Mouse (Mus musculus) forebrain, embryonic 12.5 days (tissue): ENCODE data around the gene Ptpre. TPM values are rescaled to one million over a fixed set of nuclear protein-coding genes. Genes with fewer than 3 reads are reported as not detected.
"Not testable (repeated sequence)": the region's sequence is repeated elsewhere in the genome, so short reads cannot be mapped to it uniquely, and the experiment has no call there.

Experiments used
- ATAC-seq: fragments of 200-750 bp; cut with Nextera tagmentation; 2 replicates; pipeline ENCODE4 v1.8.0; 2017; ENCODE audit warnings: moderate TSS enrichment; ENCODE audit not compliant: low FRiP score
- H3K27ac ChIP-seq: fragments of 300-500 bp; sonication (generic); 2 replicates; pipeline ENCODE4 v1.5.1; 2016; ENCODE audit warnings: mild to moderate bottlenecking
- H3K27me3 ChIP-seq: fragments of 300-500 bp; sonication (generic); 2 replicates; pipeline ENCODE4 v1.6.1; 2016; ENCODE audit warnings: mild to moderate bottlenecking
- H3K36me3 ChIP-seq: fragments of 300-500 bp; sonication (generic); replicated peaks from 2 replicates; pipeline ENCODE4 v1.6.1; 2016; ENCODE audit warnings: mild to moderate bottlenecking
- H3K4me1 ChIP-seq: fragments of 300-500 bp; sonication (generic); 2 replicates; pipeline ENCODE4 v1.6.1; 2016
- H3K4me2 ChIP-seq: fragments of 300-500 bp; sonication (generic); 2 replicates; pipeline ENCODE4 v1.6.1; 2016; ENCODE audit warnings: mild to moderate bottlenecking, moderate library complexity
- H3K4me3 ChIP-seq: fragments of 300-500 bp; sonication (generic); replicated peaks from 2 replicates; pipeline ENCODE4 v1.5.1; 2016; ENCODE audit warnings: mild to moderate bottlenecking
- H3K9ac ChIP-seq: fragments of 300-500 bp; sonication (generic); 2 replicates; pipeline ENCODE4 v1.6.1; 2016; ENCODE audit warnings: mild to moderate bottlenecking
- H3K9me3 ChIP-seq: fragments of 300-500 bp; sonication (generic); 2 replicates; pipeline ENCODE4 v1.6.1; 2016
- WGBS: fragments of 180-500 bp; shearing (Covaris S2); methylation state at CpG from one replicate; pipeline ENCODE4 v1.1.7; 2016; 5-methylcytosine and 5-hydroxymethylcytosine counted together
- polyA plus RNA-seq: library from polyadenylated mRNA; unstranded; fragments of >200 nt; fragmentation: Nextera tagmentation; extraction: Ambion mirVana; gene quantifications from 2 replicates; pipeline ENCODE4 v1.2.1, GENCODE M21; 2016

The Ptpre gene
- polyA plus RNA-seq, 1 experiment from 2014 or later = 1.3 TPM

GRCm38 (mm10) chr7:135601607-135602006, 64.3 kb downstream of the Ptpre start:
- no peak for ATAC-seq
- H3K4me3 ChIP-seq = no peak overlapping the region
- no peak overlapping the region for H3K9ac ChIP-seq
- H3K27ac ChIP-seq = no peak overlapping the region
- peaks cover 14% of the 10 kb centered on the region; the same call in 1 of the 2 replicates for H3K4me1 ChIP-seq
- no peaks in the 10 kb centered on the region for H3K27me3 ChIP-seq
- no peak overlapping the region for H3K4me2 ChIP-seq
- 78% methylated on average over 8 of the region's 8 CpGs for WGBS
- no peaks in the 10 kb centered on the region for H3K36me3 ChIP-seq
- no peaks in the 10 kb centered on the region for H3K9me3 ChIP-seq

GRCm38 (mm10) chr7:135602265-135602664, 65.0 kb downstream of the Ptpre start:
- no peaks in the 10 kb centered on the region for H3K27me3 ChIP-seq
- H3K4me1 ChIP-seq = peaks cover 9% of the 10 kb centered on the region; the same call in 1 of the 2 replicates
- H3K27ac ChIP-seq = no peak overlapping the region
- no peak overlapping the region for H3K4me2 ChIP-seq
- H3K9ac ChIP-seq = no peak overlapping the region
- no peak for ATAC-seq
- H3K9me3 ChIP-seq = no peaks in the 10 kb centered on the region
- no peaks in the 10 kb centered on the region for H3K36me3 ChIP-seq
- H3K4me3 ChIP-seq = no peak overlapping the region
- 91% methylated on average over 6 of the region's 6 CpGs for WGBS

GRCm38 (mm10) chr7:135602881-135603523, 65.7 kb downstream of the Ptpre start:
- Histone ChIP-seq H3K9ac (no peak overlapping the region), H3K27ac (no peak overlapping the region), H3K27me3 (no peaks in the 10 kb centered on the region), H3K36me3 (no peaks in the 10 kb centered on the region), H3K4me1 (peaks cover 5% of the 10 kb centered on the region; the same call in 1 of the 2 replicates), H3K4me3 (no peak overlapping the region), H3K4me2 (no peak overlapping the region), H3K9me3 (no peaks in the 10 kb centered on the region)
- no peak for ATAC-seq
- 40% methylated on average over 5 of the region's 5 CpGs for WGBS

DNA sequence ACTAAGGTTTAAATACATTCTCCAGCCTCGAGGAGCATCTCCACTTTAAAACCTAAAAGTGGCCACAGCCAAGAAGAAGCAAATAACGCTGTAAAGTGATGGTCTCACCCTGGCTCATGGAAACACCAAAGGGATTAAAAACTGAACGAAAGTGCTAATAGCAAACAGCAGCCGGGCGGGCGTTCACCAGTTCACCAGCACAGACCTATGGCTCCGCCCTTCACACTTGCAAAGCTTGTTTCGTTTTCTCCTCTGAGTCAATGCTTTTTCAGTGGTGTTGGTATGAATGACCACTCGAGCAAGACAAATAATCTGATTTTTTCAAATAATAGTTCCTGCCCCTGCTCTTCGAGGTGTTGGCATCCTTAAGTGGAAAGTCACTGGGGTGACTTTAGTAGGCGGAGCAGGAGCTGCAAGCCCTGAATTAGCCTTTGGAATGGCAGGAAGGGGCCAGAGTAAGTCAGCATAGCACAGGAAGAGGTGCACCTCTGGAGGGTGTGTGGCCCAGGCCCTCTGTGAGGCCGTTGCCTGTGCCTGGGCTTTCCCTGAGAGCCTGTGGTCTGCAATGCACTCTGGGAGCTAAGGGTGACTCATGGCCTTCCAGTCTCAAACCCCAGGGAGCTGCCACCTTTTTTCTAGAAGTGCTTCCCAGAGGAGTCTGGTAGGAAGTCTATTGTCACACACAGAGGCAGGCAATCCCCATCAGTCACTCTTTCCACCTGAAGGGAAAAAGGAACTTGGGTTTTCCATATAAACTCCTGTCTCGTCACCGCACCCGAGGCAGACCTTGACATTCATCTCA, 67.9 kb downstream of the Ptpre start:
- no peak overlapping the region for H3K27ac ChIP-seq
- WGBS = 70% methylated on average over 15 of the region's 15 CpGs
- no peak for ATAC-seq

DNA sequence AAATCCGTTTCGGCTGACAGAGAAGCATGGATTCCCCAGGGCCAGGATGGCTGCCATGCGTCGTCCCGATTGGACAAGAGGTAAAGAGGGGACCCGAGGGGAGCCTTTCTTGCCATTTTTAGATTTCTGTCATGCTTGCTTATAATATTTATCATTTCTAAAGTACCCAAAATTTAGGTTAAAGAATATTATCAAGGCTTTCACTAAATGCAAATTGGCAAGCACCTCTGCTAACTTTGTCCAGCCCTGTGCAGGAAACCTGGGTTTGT, 68.5 kb downstream of the Ptpre start:
- no peak overlapping the region for H3K4me2 ChIP-seq
- H3K27me3 ChIP-seq = no peaks in the 10 kb centered on the region
- H3K36me3 ChIP-seq = no peaks in the 10 kb centered on the region
- no peak overlapping the region for H3K4me3 ChIP-seq
- H3K27ac ChIP-seq = no peak overlapping the region
- 87% methylated on average over 6 of the region's 6 CpGs for WGBS
- H3K9me3 ChIP-seq = no peaks in the 10 kb centered on the region
- no peak for ATAC-seq
- peaks cover 11% of the 10 kb centered on the region for H3K4me1 ChIP-seq
- no peak overlapping the region for H3K9ac ChIP-seq

More for the DNA sequence above, 67.9 kb downstream of the Ptpre start:
- Histone ChIP-seq H3K27me3 (no peaks in the 10 kb centered on the region), H3K36me3 (no peaks in the 10 kb centered on the region), H3K4me3 (no peak overlapping the region), H3K9ac (no peak overlapping the region), H3K9me3 (no peaks in the 10 kb centered on the region), H3K4me2 (no peak overlapping the region), H3K4me1 (peaks cover 11% of the 10 kb centered on the region)

- 88% methylated on average over 4 of the region's 4 CpGs for WGBS
- no peaks in the 10 kb centered on the region; the same call in 1 of the 2 replicates for H3K27me3 ChIP-seq
- H3K9me3 ChIP-seq = no peaks in the 10 kb centered on the region
- H3K4me3 ChIP-seq = no peak overlapping the region
- peaks cover 17% of the 10 kb centered on the region for H3K4me1 ChIP-seq
- ATAC-seq = no peak
- H3K9ac ChIP-seq = no peak overlapping the region
- H3K36me3 ChIP-seq = no peaks in the 10 kb centered on the region
- H3K27ac ChIP-seq = no peak overlapping the region
- no peak overlapping the region for H3K4me2 ChIP-seq
These were observed 70.9 kb downstream of the Ptpre start for GRCm38 (mm10) chr7:135608208-135608607.

GRCm38 (mm10) chr7:135609028-135609427, 71.7 kb downstream of the Ptpre start:
- H3K27me3 ChIP-seq = no peaks in the 10 kb centered on the region; the same call in 1 of the 2 replicates
- H3K4me3 ChIP-seq = no peak overlapping the region
- H3K27ac ChIP-seq = no peak overlapping the region
- no peak for ATAC-seq
- H3K9ac ChIP-seq = no peak overlapping the region
- no peaks in the 10 kb centered on the region for H3K9me3 ChIP-seq
- 60% methylated on average over 3 of the region's 3 CpGs for WGBS
- H3K4me1 ChIP-seq = peaks cover 17% of the 10 kb centered on the region
- H3K36me3 ChIP-seq = no peaks in the 10 kb centered on the region
- H3K4me2 ChIP-seq = no peak overlapping the region

GRCm38 (mm10) chr7:135609655-135610054, 72.4 kb downstream of the Ptpre start:
- no peaks in the 10 kb centered on the region; the same call in 1 of the 2 replicates for H3K27me3 ChIP-seq
- no peak overlapping the region for H3K4me2 ChIP-seq
- no peaks in the 10 kb centered on the region for H3K36me3 ChIP-seq
- H3K4me1 ChIP-seq = peaks cover 17% of the 10 kb centered on the region
- no peak overlapping the region for H3K27ac ChIP-seq
- whole genome bisulfite sequencing = 73% methylated on average over 7 of the region's 7 CpGs
- no peak for ATAC-seq
- no peak overlapping the region for H3K9ac ChIP-seq
- H3K9me3 ChIP-seq = no peaks in the 10 kb centered on the region
- no peak overlapping the region for H3K4me3 ChIP-seq

DNA sequence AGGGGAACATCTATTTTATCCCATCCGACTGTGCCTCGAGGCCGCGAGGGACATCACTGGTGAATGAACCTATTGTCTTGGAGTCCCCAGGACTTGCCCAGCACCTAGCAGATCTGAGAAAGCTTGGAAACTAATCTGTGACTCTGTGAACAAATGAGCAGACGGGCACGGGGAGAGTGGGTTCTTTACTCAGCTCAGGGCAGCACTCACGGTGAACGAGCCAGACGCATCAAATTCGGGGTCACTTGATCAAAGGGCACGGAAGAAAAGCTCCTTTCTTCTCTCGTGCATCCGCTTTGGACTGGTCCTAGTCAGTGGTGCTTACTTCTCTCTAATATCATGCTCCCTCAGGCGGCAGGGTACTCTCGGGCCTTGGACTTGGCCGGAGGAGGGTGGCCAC, 75.0 kb downstream of the Ptpre start:
- H3K4me1 ChIP-seq = peaks cover 17% of the 10 kb centered on the region
- H3K9ac ChIP-seq = no peak overlapping the region
- H3K27me3 ChIP-seq = no peaks in the 10 kb centered on the region; the same call in 1 of the 2 replicates
- ATAC-seq = no peak
- no peaks in the 10 kb centered on the region for H3K9me3 ChIP-seq
- H3K36me3 ChIP-seq = no peaks in the 10 kb centered on the region
- no peak overlapping the region for H3K27ac ChIP-seq
- 51% methylated on average over 16 of the region's 16 CpGs for WGBS
- H3K4me3 ChIP-seq = no peak overlapping the region
- no peak overlapping the region for H3K4me2 ChIP-seq

DNA sequence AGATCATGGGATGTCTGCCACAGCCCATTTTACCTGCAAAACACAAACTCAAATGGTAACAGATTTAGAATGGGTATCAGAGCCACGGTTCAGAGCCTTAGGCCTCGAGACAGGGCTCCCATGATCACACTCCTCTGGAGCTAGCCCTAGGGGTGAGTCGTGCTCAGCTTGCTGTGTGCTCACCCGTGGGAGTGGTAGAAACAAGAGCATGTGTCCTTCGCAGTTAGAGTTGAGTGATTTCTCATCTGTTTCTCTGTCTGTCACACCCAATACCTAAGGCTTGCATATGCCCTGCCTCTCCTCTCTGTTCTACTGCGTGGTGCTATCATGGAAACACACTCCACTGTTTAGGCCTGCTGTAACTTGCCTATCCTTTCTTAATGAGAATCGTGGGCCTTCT, 75.5 kb downstream of the Ptpre start:
- H3K27ac ChIP-seq = no peak overlapping the region
- H3K36me3 ChIP-seq = no peaks in the 10 kb centered on the region
- 80% methylated on average over 7 of the region's 7 CpGs for WGBS

GRCm38 (mm10) chr7:135613380-135613779, 76.1 kb downstream of the Ptpre start:
- no peak for ATAC-seq
- peaks cover 25% of the 10 kb centered on the region for H3K4me1 ChIP-seq
- no peak overlapping the region for H3K27ac ChIP-seq
- no peak overlapping the region for H3K4me3 ChIP-seq
- H3K4me2 ChIP-seq = no peak overlapping the region
- H3K27me3 ChIP-seq = no peaks in the 10 kb centered on the region; the same call in 1 of the 2 replicates
- no peaks in the 10 kb centered on the region for H3K36me3 ChIP-seq
- 91% methylated on average over 3 of the region's 3 CpGs for WGBS
- H3K9me3 ChIP-seq = no peaks in the 10 kb centered on the region
- no peak overlapping the region for H3K9ac ChIP-seq

More for the DNA sequence above, 75.5 kb downstream of the Ptpre start:
- no peaks in the 10 kb centered on the region; the same call in 1 of the 2 replicates for H3K27me3 ChIP-seq
- no peaks in the 10 kb centered on the region for H3K9me3 ChIP-seq
- no peak overlapping the region for H3K4me3 ChIP-seq
- no peak overlapping the region for H3K4me2 ChIP-seq
- peaks cover 20% of the 10 kb centered on the region for H3K4me1 ChIP-seq
- no peak overlapping the region for H3K9ac ChIP-seq
- no peak for ATAC-seq

- Histone ChIP-seq H3K27me3 (no peaks in the 10 kb centered on the region; the same call in 1 of the 2 replicates), H3K9ac (no peak overlapping the region), H3K36me3 (no peaks in the 10 kb centered on the region), H3K9me3 (no peaks in the 10 kb centered on the region), H3K27ac (no peak overlapping the region), H3K4me1 (peaks cover 27% of the 10 kb centered on the region), H3K4me2 (no peak overlapping the region), H3K4me3 (no peak overlapping the region)
- no peak for ATAC-seq
- 79% methylated on average over 8 of the region's 8 CpGs for WGBS
These were observed 77.6 kb downstream of the Ptpre start for GRCm38 (mm10) chr7:135614892-135615291.

GRCm38 (mm10) chr7:135616479-135616878, 79.2 kb downstream of the Ptpre start:
- not testable (repeated sequence) for H3K27me3 ChIP-seq, ATAC-seq, H3K27ac ChIP-seq, H3K4me3 ChIP-seq, H3K4me2 ChIP-seq, H3K9me3 ChIP-seq, H3K36me3 ChIP-seq, H3K9ac ChIP-seq
- H3K4me1 ChIP-seq = peaks cover 25% of the 10 kb centered on the region
